Mouse (Mus musculus): Measurements from ENCODE around the gene Son.

GRCm38 (mm10) chr16:91645995-91646602 lies 1.2 kb upstream of the Son start:
- TF ChIP-seq CTCF (IDR thresholded peaks at IDR 0.05; ENCODE audit: low read depth) (peak; percentile 35; the same call in 1 of the 2 replicates), EP300 (IDR thresholded peaks at IDR 0.05; ENCODE audit: low read depth) (no peak)

All from liver, embryonic 14.5 days (tissue).